Mouse (Mus musculus) fibroblast of lung, adult 2 months (primary cell): ENCODE data around the gene Dnaja2.
A peak's percentile ranks its signal among the peaks of the same experiment; 100 is the strongest.

ENCODE experiments used
- DNase-seq: peaks from one replicate; pipeline ENCODE4 v3.0.0-alpha.2; 2011; ENCODE audit warnings: low read depth

The Dnaja2 gene

GRCm38 (mm10) chr8:85554391-85555180 is 558 bp downstream of the Dnaja2 start:
- DNase-seq, result peak; percentile 10

- no peak for DNase-seq
Observed at GRCm38 (mm10) chr8:85551934-85552333, 3.2 kb downstream of the Dnaja2 start.

- DNase-seq, result no peak
Observed at GRCm38 (mm10) chr8:85536332-85536731, 18.8 kb downstream of the Dnaja2 start.

- DNase-seq, result peak; percentile 19
Observed at GRCm38 (mm10) chr8:85534163-85534562, 21.0 kb downstream of the Dnaja2 start.

DNA sequence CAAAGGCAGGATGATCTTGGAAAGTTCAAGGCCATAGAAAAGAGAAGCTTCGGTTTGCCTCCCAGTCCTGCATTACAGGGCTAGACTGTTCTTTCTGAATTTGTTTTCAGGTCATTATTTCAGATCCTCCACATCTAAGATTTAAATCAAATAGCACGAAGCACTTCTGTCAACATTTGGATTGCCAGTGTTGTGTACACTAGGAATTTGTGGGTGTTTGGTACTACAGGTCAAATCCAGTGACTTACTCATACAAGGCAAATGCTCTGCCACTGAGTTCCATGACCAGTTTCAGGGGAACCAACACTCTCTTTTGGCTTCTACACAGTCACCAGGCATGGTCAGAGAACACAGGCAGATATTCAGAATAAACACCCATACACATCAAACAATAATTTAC is 21.7 kb downstream of the Dnaja2 start:
- no peak for DNase-seq

- no peak for DNase-seq
Observed at GRCm38 (mm10) chr8:85532843-85533242, 22.3 kb downstream of the Dnaja2 start.

GRCm38 (mm10) chr8:85531471-85531870 is 23.7 kb downstream of the Dnaja2 start:
- no peak for DNase-seq

GRCm38 (mm10) chr8:85530717-85531116 is 24.4 kb downstream of the Dnaja2 start:
- no peak for DNase-seq

- DNase-seq, result peak; percentile 76
Observed at GRCm38 (mm10) chr8:85528959-85529358, 26.2 kb downstream of the Dnaja2 start.

DNA sequence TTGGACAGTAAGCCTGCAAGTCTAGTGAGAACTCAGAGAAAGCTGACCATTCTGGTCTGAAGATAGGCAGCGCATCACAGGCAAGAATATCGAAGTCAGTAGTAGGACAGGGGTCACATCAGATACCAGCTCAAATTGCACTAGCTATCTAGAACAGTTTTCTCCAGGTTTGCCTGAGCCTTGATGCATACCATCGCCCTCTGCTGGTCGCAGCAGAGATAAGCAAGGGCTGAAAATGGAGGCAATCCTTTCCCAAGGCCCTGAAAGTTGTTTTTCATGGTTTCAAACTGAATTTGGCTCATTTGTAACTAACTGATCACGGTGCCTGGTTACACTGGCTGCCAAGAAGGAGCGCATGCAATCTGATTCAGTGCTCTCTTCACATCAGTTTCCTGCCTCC is 29.0 kb downstream of the Dnaja2 start:
- no peak for DNase-seq

GRCm38 (mm10) chr8:85524086-85524485 is 31.1 kb downstream of the Dnaja2 start:
- no peak for DNase-seq

GRCm38 (mm10) chr8:85521332-85521731 is 33.8 kb downstream of the Dnaja2 start:
- DNase-seq, result no peak

DNA sequence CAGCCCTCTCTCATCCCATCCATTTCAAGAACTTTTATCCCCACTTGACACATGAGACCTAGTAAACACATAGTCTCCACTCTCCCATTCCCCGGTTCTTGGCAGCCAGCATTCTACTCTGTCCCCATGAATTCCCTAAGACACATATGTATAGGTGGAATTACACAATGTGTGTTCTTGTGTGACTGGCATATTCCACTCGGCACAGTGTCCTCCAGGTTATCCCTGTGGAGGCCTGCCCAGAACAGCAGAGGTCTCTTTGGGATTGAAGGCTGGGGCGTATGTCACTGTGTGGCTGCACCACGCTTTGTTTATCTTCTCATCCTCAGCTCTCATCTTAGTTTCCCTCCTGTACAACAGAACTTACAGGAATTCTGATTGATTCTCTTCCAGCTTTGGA is 34.6 kb downstream of the Dnaja2 start:
- no peak for DNase-seq

DNA sequence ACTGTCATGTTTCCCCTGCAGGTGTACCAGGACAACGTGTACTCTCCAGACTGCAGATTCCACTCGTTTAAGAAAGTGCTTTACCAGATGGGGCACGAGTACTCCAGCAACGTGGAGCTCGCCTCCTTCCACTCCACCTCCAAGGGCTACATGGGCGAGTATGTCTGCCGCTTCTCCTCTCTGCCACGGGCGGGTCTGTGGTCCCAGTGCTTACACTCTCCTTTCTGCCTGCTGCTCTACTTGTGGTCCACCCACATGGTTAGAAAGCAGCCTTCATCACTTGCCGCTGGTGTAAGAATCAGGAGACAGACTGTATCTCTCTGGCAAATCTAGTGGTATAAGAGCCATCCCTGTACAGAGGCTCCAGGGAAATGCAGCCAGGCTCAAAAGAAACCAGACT is 37.2 kb downstream of the Dnaja2 start:
- DNase-seq, result no peak

GRCm38 (mm10) chr8:85517336-85517735 is 37.8 kb downstream of the Dnaja2 start:
- DNase-seq, result no peak

- DNase-seq, result peak; percentile 39
Observed at GRCm38 (mm10) chr8:85515391-85515790, 39.8 kb downstream of the Dnaja2 start.

DNA sequence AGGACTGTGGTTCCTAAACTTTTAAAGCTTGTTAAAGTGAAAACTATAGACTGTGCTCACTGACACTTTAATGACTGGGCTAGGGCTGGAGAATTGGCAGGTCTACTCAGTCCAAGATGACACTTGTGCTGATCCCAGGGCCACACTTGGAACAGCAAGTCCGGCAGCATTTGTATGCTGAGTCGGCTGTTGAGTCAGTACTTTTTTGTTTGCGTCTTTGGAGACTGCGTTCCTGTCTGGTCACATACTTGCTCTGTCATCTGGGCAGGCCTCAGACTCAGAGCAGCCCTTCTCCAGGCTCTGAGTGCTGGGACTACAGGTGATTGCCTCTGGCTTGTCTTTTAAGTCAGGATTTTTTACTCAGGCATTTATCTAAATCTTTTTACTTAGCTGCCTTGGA is 41.9 kb downstream of the Dnaja2 start:
- no peak for DNase-seq

DNA sequence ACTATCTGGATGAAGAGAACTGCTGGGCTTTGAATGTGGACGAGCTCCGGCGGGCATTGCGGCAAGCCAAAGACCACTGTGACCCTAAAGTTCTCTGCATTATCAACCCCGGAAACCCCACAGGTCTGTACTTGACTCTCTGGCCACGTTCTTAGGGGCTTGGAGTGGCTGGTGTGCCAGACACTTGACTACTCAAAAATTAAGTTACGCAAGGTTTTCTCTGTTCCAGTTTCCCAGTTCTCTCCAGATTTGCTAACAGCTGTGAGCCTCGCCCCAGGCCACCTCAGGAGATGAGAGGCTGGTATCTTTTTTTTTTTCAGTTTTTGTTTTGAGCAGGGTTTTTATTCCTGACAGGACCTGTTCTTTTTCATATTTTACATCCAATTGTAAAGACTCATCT is 42.9 kb downstream of the Dnaja2 start:
- DNase-seq, result no peak

DNA sequence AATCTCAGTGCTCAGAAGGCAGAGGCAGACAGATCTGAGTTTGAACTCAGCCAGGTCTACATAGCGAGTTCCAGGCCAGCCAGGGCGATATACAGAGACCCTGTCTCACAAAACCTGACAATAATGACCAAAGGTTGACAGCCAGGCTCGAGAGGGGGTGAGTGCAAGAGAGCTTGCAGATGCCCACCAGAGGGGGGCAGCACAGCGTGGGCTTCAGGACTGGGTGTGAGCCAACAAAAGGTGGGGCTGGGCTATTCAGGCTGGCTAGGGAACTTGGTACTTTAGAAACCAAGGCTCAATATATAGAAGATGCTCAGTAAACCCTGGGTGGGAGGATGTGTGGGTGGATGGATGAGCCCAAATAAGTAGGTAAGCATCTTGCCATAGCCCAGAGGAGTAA is 46.5 kb downstream of the Dnaja2 start:
- no peak for DNase-seq

GRCm38 (mm10) chr8:85506620-85507019 is 48.5 kb downstream of the Dnaja2 start:
- no peak for DNase-seq

DNA sequence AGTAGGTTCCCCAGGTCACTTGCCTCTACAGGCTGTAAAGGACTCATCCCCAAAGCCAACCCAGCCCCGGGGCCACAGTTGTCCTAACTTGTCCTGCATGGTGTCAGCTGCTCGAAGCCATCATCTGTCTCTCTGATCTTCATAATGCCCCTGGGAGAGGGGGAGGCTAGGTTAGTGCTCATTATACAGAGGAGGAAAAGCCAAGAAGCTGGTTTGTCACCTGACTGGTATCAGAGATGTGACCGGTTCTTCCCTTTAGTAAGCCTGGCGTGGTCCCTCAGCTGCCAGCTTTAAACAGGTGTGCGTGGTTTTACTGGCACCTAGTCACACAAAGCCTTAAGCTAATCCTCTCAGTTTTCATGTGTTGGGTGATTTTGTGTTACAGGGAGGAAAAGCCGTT is 50.4 kb downstream of the Dnaja2 start:
- DNase-seq, result no peak

DNA sequence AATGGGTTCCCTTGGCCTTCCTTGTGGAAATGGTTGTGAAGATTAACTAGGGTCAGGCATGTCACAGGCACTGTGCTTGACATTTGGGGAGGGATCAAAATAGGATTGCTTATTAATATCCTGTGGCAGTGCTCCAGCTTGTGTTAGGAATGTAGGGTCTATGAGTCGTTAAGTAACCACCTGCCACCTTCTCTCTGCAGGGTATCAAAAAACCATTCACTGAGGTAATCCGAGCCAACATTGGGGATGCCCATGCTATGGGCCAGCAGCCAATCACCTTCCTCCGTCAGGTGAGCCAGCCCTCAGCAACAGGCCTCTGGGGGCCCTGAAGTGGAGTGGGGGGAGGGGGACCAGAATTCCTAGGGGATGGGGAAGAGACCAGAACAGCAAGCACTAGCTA is 52.1 kb downstream of the Dnaja2 start:
- DNase-seq, result no peak

- no peak for DNase-seq
Observed at GRCm38 (mm10) chr8:85502381-85502780, 52.8 kb downstream of the Dnaja2 start.

- no peak for DNase-seq
Observed at GRCm38 (mm10) chr8:85500955-85501685, 54.0 kb downstream of the Dnaja2 start.
